Mouse (Mus musculus) CH12.LX (cell line): ENCODE measurements around the gene Nphp4. TPM values are rescaled to one million over a fixed set of nuclear protein-coding genes. Genes with fewer than 3 reads are reported as not detected.

Source experiments
- DNase-seq: peaks from one replicate; pipeline ENCODE4 v3.0.0-alpha.2; 2013; ENCODE audit errors: extremely low read depth
- H3K27ac ChIP-seq: 2 replicates; pipeline ENCODE4 v1.5.1; 2012; ENCODE audit warnings: low read depth, mild to moderate bottlenecking, control low read depth, moderate library complexity; ENCODE audit not compliant: insufficient read depth
- H3K27me3 ChIP-seq: replicated peaks from 2 replicates; pipeline ENCODE3; 2012; ENCODE audit warnings: inconsistent platforms
- H3K36me3 ChIP-seq, 2 experiments: replicated peaks in 1 of 2; 2 replicates each; pipeline versions ENCODE3 to v1.6.1; 2012; ENCODE audit warnings: inconsistent platforms in 1 of 2, low read length in 1 of 2, mild to moderate bottlenecking in 1 of 2, mixed read lengths in 1 of 2, moderate library complexity in 1 of 2; ENCODE audit not compliant: control insufficient read depth in 1 of 2, insufficient read depth in 1 of 2
- H3K4me1 ChIP-seq, 2 experiments: 2 replicates each; pipeline ENCODE4 v1.6.1; 2012; ENCODE audit warnings: inconsistent platforms in 1 of 2, moderate library complexity in 1 of 2; ENCODE audit not compliant: insufficient read depth in 2 of 2, control insufficient read depth in 1 of 2
- H3K4me2 ChIP-seq: 2 replicates; pipeline ENCODE4 v1.6.1; 2012; ENCODE audit warnings: low read depth, mild to moderate bottlenecking, control low read depth; ENCODE audit not compliant: poor library complexity, insufficient read depth, severe bottlenecking
- H3K4me3 ChIP-seq, 3 experiments: fragments of 150-350 bp in 1 of 3; sonication (generic) in 1 of 3; replicated peaks in 1 of 3; 2 replicates each; pipeline versions ENCODE3 to v1.5.1; 2011 to 2012; ENCODE audit warnings: low read depth in 2 of 3, low read length in 2 of 3, mild to moderate bottlenecking in 2 of 3, moderate library complexity in 2 of 3, control low read depth in 1 of 3, improper control_type of control experiment in 1 of 3, inconsistent platforms in 1 of 3, mixed read lengths in 1 of 3; ENCODE audit not compliant: poor library complexity in 1 of 3
- H3K79me2 ChIP-seq: replicated peaks from 2 replicates; pipeline ENCODE4 v1.6.1; 2012; ENCODE audit warnings: mild to moderate bottlenecking, moderate library complexity; ENCODE audit not compliant: control insufficient read depth, poor library complexity, insufficient read depth, severe bottlenecking; ENCODE audit errors: extremely low read depth
- H3K9ac ChIP-seq: 2 replicates; pipeline ENCODE4 v1.6.1; 2012; ENCODE audit warnings: low read depth, mild to moderate bottlenecking, control low read depth, moderate library complexity; ENCODE audit not compliant: insufficient read depth
- H3K9me3 ChIP-seq: replicated peaks from 2 replicates; pipeline ENCODE3; 2012; ENCODE audit warnings: low read length, inconsistent platforms, mixed read lengths
- CTCF ChIP-seq, 2 experiments: IDR thresholded peaks in 1 of 2; conservative IDR thresholded peaks in 1 of 2; 2 replicates each; pipeline ENCODE4 v1.5.1; 2011 to 2012; ENCODE audit warnings: low read depth in 2 of 2, low read length in 2 of 2, improper control_type of control experiment in 1 of 2, inconsistent platforms in 1 of 2, mild to moderate bottlenecking in 1 of 2, moderate library complexity in 1 of 2
- E2F4 ChIP-seq: IDR thresholded peaks from 2 replicates; pipeline ENCODE4 v1.6.1; 2011; ENCODE audit warnings: low read depth, low read length, improper control_type of control experiment; ENCODE audit not compliant: insufficient replicate concordance
- ELF1 ChIP-seq: IDR thresholded peaks from 2 replicates; pipeline ENCODE4 v1.6.1; 2014; ENCODE audit warnings: low read depth, mild to moderate bottlenecking, inconsistent platforms, low read length, improper control_type of control experiment
- EP300 ChIP-seq: IDR thresholded peaks from 2 replicates; pipeline ENCODE4 v1.6.1; 2011; ENCODE audit warnings: low read length, improper control_type of control experiment
- ETS1 ChIP-seq: conservative IDR thresholded peaks from 2 replicates; pipeline ENCODE4 v1.6.1; 2012; ENCODE audit warnings: low read depth, mild to moderate bottlenecking, inconsistent platforms, low read length, improper control_type of control experiment, moderate library complexity
- GABPA ChIP-seq: IDR thresholded peaks from 2 replicates; pipeline ENCODE4 v1.6.1; 2012; ENCODE audit warnings: low read depth, low read length, improper control_type of control experiment, inconsistent platforms; ENCODE audit not compliant: insufficient replicate concordance
- HCFC1 ChIP-seq: IDR thresholded peaks from 2 replicates; pipeline ENCODE4 v1.6.1; 2012; ENCODE audit warnings: low read depth, mild to moderate bottlenecking, inconsistent platforms, low read length, improper control_type of control experiment
- IRF4 ChIP-seq: IDR thresholded peaks from 2 replicates; pipeline ENCODE4 v1.6.1; 2014; ENCODE audit warnings: low read depth, mild to moderate bottlenecking, inconsistent platforms, low read length, improper control_type of control experiment
- JUN ChIP-seq: IDR thresholded peaks from 2 replicates; pipeline ENCODE4 v1.6.1; 2011; ENCODE audit warnings: low read depth, mild to moderate bottlenecking, low read length, improper control_type of control experiment, moderate library complexity; ENCODE audit not compliant: insufficient read depth
- JUND ChIP-seq: conservative IDR thresholded peaks from 2 replicates; pipeline ENCODE4 v1.6.1; 2011; ENCODE audit warnings: low read depth, low read length, improper control_type of control experiment
- KAT2A ChIP-seq: IDR thresholded peaks from 2 replicates; pipeline ENCODE4 v1.6.1; 2012; ENCODE audit warnings: low read length, improper control_type of control experiment, inconsistent platforms; ENCODE audit not compliant: insufficient replicate concordance
- MAFK ChIP-seq: IDR thresholded peaks from 2 replicates; pipeline ENCODE4 v1.6.1; 2011; ENCODE audit warnings: low read length, improper control_type of control experiment; ENCODE audit not compliant: insufficient replicate concordance
- MEF2A ChIP-seq: IDR thresholded peaks from 2 replicates; pipeline ENCODE4 v1.6.1; 2014; ENCODE audit warnings: low read depth, mild to moderate bottlenecking, inconsistent platforms, low read length, improper control_type of control experiment, borderline replicate concordance
- MYC ChIP-seq: IDR thresholded peaks from 2 replicates; pipeline ENCODE4 v1.6.1; 2011; ENCODE audit warnings: low read depth, mild to moderate bottlenecking, improper control_type of control experiment, low read length
- NRF1 ChIP-seq: IDR thresholded peaks from 2 replicates; pipeline ENCODE4 v1.6.1; 2014; ENCODE audit warnings: low read depth, mild to moderate bottlenecking, inconsistent platforms, low read length, improper control_type of control experiment, moderate library complexity
- PAX5 ChIP-seq: IDR thresholded peaks from 2 replicates; pipeline ENCODE4 v1.6.1; 2012; ENCODE audit warnings: low read length, inconsistent platforms, mixed read lengths
- POLR2A ChIP-seq: IDR thresholded peaks from 2 replicates; pipeline ENCODE4 v1.6.1; 2011; ENCODE audit warnings: low read depth, mild to moderate bottlenecking, improper control_type of control experiment, low read length
- POLR2AphosphoS2 ChIP-seq: IDR thresholded peaks from 2 replicates; pipeline ENCODE4 v1.6.1; 2011; ENCODE audit warnings: low read depth, low read length, improper control_type of control experiment
- RAD21 ChIP-seq: IDR thresholded peaks from 2 replicates; pipeline ENCODE4 v1.6.1; 2011; ENCODE audit warnings: low read depth, mild to moderate bottlenecking, low read length, improper control_type of control experiment, moderate library complexity
- RCOR1 ChIP-seq: conservative IDR thresholded peaks from 2 replicates; pipeline ENCODE4 v1.6.1; 2012; ENCODE audit warnings: low read depth, mild to moderate bottlenecking, inconsistent platforms, low read length, improper control_type of control experiment
- SIN3A ChIP-seq: IDR thresholded peaks from 2 replicates; pipeline ENCODE4 v1.6.1; 2012; ENCODE audit warnings: low read length, improper control_type of control experiment, inconsistent platforms
- SMC3 ChIP-seq: IDR thresholded peaks from 2 replicates; pipeline ENCODE4 v1.6.1; 2011; ENCODE audit warnings: low read depth, low read length, improper control_type of control experiment
- TCF12 ChIP-seq: IDR thresholded peaks from 2 replicates; pipeline ENCODE4 v1.6.1; 2014; ENCODE audit warnings: low read depth, mild to moderate bottlenecking, inconsistent platforms, low read length, improper control_type of control experiment
- UBTF ChIP-seq: IDR thresholded peaks from 2 replicates; pipeline ENCODE4 v1.6.1; 2012; ENCODE audit warnings: low read depth, mild to moderate bottlenecking, inconsistent platforms, low read length, improper control_type of control experiment, moderate library complexity
- ZC3H11A ChIP-seq: IDR thresholded peaks from 2 replicates; pipeline ENCODE4 v1.6.1; 2012; ENCODE audit warnings: low read depth, mild to moderate bottlenecking, inconsistent platforms, low read length, improper control_type of control experiment
- ZKSCAN1 ChIP-seq: IDR thresholded peaks from 2 replicates; pipeline ENCODE4 v1.6.1; 2012; ENCODE audit warnings: low read depth, inconsistent platforms, low read length, improper control_type of control experiment, borderline replicate concordance
- ZNF384 ChIP-seq: IDR thresholded peaks from 2 replicates; pipeline ENCODE4 v1.6.1; 2012; ENCODE audit warnings: low read depth, low read length, improper control_type of control experiment, inconsistent platforms
- dilution Hi-C: fragments of 300-500 bp; cut with MboI; formaldehyde crosslinking; loops from 2 replicates; pipeline ENCODE4 v1.14.3; 2020; ENCODE audit warnings: low sequenced_read_pairs; ENCODE audit not compliant: extremely low pct_unique_long_range_greater_than_20kb, extremely low pct_ligation_motif_present
- in situ Hi-C: fragments of 300-500 bp; cut with MboI; formaldehyde crosslinking; loops from 3 replicates; pipeline ENCODE4 v1.14.3; 2019; ENCODE audit warnings: low sequenced_read_pairs, low pct_ligation_motif_present, low pct_unique_long_range_greater_than_20kb, mixed read lengths
- polyA plus RNA-seq: library from polyadenylated mRNA; unstranded; fragments of >175 nt; gene quantifications from 2 replicates; pipeline ENCODE4 v1.2.1, GENCODE M21; 2012; ENCODE audit warnings: low read depth; ENCODE audit not compliant: insufficient read length
- total RNA-seq, 2 experiments: library from RNA; depleted of rRNA; stranded (reverse); fragments of 300-350 nt in 1 of 2; fragments of >200 nt in 1 of 2; gene quantifications; 2 replicates each; pipeline ENCODE4 v1.2.3; 2012 to 2014

Nphp4 gene
- total and polyA plus RNA-seq, 3 experiments = 0.09 to 0.68 TPM; not detected in 1

DNA sequence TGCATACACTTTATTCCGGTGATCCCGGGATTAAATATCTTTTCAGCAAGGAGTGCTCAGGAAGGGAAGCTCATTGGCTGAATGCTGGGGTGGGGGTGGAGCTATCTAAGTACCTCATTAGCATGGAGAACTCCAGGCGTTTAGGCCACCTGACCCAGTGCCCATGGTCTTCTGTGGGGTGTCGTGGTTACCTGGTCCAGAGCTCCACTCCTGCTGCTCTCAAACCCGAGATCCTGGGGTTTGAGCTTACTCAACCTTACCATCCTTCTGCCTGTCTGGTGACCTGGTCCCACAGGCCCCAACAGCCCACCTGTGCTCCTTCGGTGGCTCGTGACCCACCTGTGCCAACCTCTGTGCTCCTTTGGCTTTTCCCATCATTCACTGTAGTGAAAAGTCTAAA is 38.4 kb downstream of the Nphp4 start:
- dilution Hi-C loops = no loop called here
- no peak for TF ChIP-seq ZC3H11A
- no peak for TF ChIP-seq ZKSCAN1
- TF ChIP-seq ETS1 = no peak
- TF ChIP-seq JUND = no peak
- no peak for TF ChIP-seq ZNF384
- TF ChIP-seq UBTF = no peak
- no peak for TF ChIP-seq SIN3A
- no peaks in the 10 kb centered on the region for H3K36me3 ChIP-seq
- no peak overlapping the region for H3K9ac ChIP-seq
- no peak for DNase-seq
- peaks cover 86% of the 10 kb centered on the region for H3K9me3 ChIP-seq
- no peaks in the 10 kb centered on the region for H3K4me1 ChIP-seq
- H3K79me2 ChIP-seq = no peaks in the 10 kb centered on the region
- no peaks in the 10 kb centered on the region for H3K27me3 ChIP-seq
- H3K4me2 ChIP-seq = no peak overlapping the region
- in situ Hi-C loops = no loop called here
- H3K4me3 ChIP-seq = no peak overlapping the region
- H3K27ac ChIP-seq = no peak overlapping the region

DNA sequence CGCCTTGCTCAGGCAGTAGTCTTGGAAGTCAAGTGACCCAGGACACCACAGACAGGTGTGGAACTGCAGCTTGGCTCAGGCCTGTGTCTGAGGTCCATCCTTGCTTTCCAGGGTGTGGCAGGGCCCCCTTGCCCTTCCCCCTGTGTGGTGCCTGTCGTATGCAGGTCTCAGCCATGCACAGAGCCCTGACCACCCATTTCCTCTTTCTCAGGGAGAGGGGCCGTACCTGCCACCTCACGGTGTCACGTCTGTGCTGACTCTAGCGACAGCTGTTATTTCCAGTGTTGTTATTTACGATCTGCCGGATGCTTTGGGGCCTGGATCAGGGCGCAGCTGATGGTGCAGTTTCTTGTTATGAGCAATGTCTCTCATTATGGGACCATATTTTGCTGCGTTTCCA is 42.6 kb downstream of the Nphp4 start:
- no peak overlapping the region for H3K9ac ChIP-seq

DNA sequence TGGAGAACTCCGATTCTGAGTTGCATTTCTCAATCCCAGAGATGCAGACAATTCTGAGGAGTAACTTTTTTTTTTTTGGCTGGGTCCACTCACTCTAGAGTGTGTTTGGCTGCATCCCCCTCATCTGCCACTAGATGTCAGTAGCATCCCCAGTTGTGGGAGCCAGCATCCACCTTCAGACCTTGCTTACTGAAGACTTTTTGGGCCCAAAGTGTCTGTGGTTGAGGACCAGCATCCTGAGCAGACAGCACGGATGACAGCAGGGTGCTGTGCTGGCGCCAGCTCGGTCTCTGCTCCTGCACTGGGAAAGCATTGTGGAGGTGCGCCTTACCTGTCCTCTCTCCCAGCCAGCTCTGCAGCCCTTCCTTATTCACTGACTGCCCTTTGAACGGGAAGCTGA is 43.6 kb downstream of the Nphp4 start:
- Histone ChIP-seq H3K9me3 (peaks cover 92% of the 10 kb centered on the region), H3K27ac (no peak overlapping the region), H3K27me3 (no peaks in the 10 kb centered on the region), H3K4me2 (no peak overlapping the region), H3K36me3 (no peaks in the 10 kb centered on the region), H3K4me1 (no peaks in the 10 kb centered on the region), H3K4me3 (no peak overlapping the region), H3K9ac (no peak overlapping the region), H3K79me2 (no peaks in the 10 kb centered on the region)
- TF ChIP-seq SMC3 (peak; percentile 3; the same call in 1 of the 2 replicates), CTCF (conservative IDR thresholded peaks at IDR 0.05 in 1 of 2, IDR thresholded peaks at IDR 0.05 in 1 of 2; ENCODE audit: low read depth in 2 of 2, low read length in 2 of 2) (peak in 1 of 2 experiments; percentile 39; a peak in 2 of 4 replicates), GABPA (no peak), IRF4 (no peak), ZKSCAN1 (no peak), MAFK (no peak), RCOR1 (no peak), JUN (no peak), RAD21 (peak; percentile 29), MYC (no peak), KAT2A (no peak), JUND (no peak), HCFC1 (no peak), TCF12 (no peak)
- DNase-seq = no peak
- in situ Hi-C loops (no loop called here), dilution Hi-C loops (no loop called here)

More for the DNA sequence above, 42.6 kb downstream of the Nphp4 start:
- dilution Hi-C loops (no loop called here), in situ Hi-C loops (no loop called here)
- no peak for DNase-seq
- Histone ChIP-seq H3K4me1 (no peaks in the 10 kb centered on the region), H3K27ac (no peak overlapping the region), H3K9me3 (peaks cover 91% of the 10 kb centered on the region), H3K27me3 (no peaks in the 10 kb centered on the region), H3K79me2 (no peaks in the 10 kb centered on the region), H3K36me3 (no peaks in the 10 kb centered on the region), H3K4me3 (no peak overlapping the region), H3K4me2 (no peak overlapping the region)
- TF ChIP-seq SMC3 (no peak), PAX5 (no peak), NRF1 (no peak), E2F4 (no peak), POLR2A (no peak), ZNF384 (no peak), SIN3A (no peak), KAT2A (no peak), ELF1 (no peak), RAD21 (no peak), EP300 (no peak), POLR2AphosphoS2 (no peak), MEF2A (no peak)
